Mouse (Mus musculus) spleen, postnatal 14 days (tissue): Measurements from ENCODE around the gene Ccnf.

ENCODE experiments used
- DNase-seq, 2 experiments: peaks; one replicate each; pipeline ENCODE4 v3.0.0; 2021 to 2022; ENCODE audit warnings: low spot score in 2 of 2

Gene Ccnf

GRCm38 (mm10) chr17:24251320-24252069, at the start of gene Ccnf:
Ccnf (minus strand) TSS chr17:24251484.
- peak; percentile 95 for DNase-seq

DNA sequence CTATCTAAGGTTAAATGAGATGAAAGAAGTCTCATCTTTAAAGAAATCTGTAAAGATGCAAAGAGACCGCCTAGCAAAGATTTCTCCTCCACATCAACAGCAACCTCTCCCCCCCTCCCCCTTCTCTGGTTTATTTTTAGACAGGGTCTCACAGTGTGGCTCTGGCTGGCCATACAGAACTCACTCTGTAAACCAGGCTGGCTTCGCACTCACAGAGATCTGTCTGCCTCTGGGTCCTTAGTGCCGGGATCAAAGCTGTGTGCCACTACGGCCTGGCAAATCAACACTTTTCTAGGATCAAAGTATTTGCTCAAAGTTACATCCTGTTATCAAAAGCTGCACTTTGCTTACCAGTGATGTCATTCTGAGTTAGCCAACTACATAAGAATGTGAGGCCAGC, 49.4 kb upstream of the Ccnf start:
- DNase-seq, result no peak

- no peak for DNase-seq
Observed at GRCm38 (mm10) chr17:24289338-24289737, 38.1 kb upstream of the Ccnf start.

DNA sequence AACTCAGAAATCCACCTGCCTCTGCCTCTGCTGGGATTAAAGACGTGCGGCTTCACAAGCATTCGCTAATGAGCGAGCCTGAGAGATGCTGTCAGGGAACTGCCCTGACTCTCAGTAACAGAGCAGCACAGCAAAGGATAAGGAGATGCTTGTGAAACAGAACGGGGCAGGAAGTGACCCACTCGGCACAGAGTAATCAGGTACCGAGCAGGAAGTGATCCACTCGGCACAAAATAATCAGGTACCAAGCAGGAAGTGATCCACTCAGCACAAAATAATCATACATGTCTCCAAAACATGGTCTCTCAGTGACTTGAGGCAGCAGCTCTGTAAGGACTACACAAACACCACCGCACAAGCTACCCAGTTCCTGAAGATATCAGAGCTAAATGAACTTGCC, 37.2 kb upstream of the Ccnf start:
- DNase-seq, result no peak

GRCm38 (mm10) chr17:24285680-24286079, 34.4 kb upstream of the Ccnf start:
- DNase-seq, result no peak

DNA sequence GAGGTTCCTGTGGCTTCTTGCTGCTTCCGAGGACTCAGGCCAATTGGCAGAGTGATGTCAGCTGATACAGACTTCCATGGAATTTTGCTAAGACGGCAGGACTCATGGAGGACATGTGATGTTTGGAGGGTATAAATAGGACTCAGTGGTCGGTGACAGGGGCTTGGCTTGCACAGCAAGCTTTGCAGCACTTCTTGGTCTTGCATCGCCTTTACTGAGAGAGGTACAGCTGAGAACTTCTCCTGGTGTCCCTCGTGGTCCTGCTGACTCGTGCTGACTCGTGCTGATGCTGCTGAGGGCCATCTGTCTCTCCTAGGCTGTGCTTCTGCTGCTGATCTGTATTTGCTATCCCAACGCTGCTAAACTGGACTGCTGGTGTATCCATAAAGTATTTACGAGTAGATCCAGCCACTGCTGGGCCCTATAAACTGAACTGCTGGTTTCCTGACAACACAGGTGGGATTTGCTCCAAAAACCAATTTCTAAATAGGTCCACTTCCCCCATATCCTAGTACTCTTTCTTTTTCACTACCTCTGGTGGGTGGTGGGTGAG, 32.1 kb upstream of the Ccnf start:
- no peak for DNase-seq

DNA sequence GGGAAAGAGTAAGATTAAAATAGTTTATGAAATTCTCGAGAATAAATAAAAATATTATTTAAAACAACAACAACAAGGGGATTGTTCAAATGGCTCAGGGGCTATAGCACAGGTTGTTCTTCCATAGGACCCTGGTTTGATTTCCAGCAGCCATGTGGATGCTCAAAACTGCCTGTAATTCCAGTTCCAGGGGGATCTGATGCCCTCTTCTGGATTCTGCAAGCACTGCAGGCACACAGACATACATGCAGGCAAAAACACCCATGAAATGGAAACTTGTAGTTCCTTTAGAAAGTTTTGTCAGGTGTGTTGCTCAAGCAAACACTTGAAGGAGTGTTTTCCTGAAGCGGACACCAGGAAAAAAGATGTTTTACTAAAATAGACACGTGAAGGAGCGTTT, 31.4 kb upstream of the Ccnf start:
- DNase-seq, result no peak

GRCm38 (mm10) chr17:24279907-24280306, 28.6 kb upstream of the Ccnf start:
- DNase-seq, result no peak

GRCm38 (mm10) chr17:24267133-24267532, 15.8 kb upstream of the Ccnf start:
- no peak for DNase-seq

GRCm38 (mm10) chr17:24264766-24265165, 13.5 kb upstream of the Ccnf start:
- DNase-seq, result no peak

DNA sequence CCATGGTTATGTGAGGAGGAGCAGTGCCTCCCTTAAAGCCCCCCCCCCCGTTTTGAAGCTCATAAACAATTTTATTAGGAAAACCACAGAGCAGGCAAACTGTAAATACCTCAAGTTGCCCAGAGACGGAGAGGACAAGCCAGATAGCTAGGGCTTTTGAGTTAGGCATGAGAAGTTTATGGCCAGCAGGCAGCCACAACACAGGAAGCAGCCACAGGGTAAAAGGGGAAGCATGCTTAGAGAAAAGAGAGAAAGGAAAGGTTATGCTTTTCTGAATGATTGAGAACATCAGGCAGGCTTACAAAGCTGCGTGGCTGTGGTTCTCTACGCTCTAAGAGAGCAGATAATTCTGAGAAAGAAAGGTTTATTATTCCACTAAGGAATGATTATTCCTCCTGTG, 9.2 kb upstream of the Ccnf start:
- no peak for DNase-seq

DNA sequence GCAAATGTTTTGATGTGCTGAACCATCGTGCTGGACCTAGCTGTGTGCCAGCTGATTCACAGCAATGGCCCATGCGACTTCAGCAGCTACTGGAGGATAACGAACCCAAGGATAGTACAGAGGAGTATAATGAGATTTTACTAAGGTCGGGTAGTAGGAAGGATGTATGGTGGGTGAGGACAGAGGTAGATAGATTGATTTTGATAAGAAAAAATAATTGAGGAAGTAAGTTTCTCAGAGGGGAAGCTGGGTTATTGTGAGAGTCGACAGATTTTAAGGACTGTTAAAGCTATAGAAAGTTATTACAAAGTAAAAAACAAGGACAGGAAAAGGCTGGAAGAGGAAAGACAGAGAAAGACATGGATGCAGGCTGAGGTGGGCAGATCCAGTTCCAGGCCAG, 8.4 kb upstream of the Ccnf start:
- no peak for DNase-seq

GRCm38 (mm10) chr17:24258981-24259380, 7.7 kb upstream of the Ccnf start:
- no peak for DNase-seq

DNA sequence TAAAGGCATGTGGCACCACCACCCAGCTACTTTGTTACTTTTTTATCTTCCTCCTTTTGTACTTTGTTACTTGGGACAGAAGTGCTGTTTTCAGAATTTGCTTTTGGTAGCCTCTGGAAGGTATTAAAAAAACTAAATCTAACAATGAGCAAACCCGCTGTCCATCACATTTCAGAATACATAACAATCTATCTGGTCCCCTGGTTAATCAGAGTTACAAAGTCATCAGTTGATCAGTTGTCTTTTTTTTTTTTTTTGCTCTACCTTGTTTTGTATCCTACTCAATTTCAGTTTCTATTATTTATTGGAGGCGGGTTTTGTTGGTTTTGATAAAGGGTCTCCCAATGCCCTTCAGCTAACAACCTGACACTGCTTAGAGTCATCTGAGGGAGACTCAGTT, 1.0 kb upstream of the Ccnf start:
- no peak for DNase-seq

- DNase-seq, result no peak
Observed at GRCm38 (mm10) chr17:24250988-24251319, 330 bp downstream of the Ccnf start.

GRCm38 (mm10) chr17:24248641-24249040, 2.6 kb downstream of the Ccnf start:
- peak in 1 of 2 experiments; percentile 31 for DNase-seq

DNA sequence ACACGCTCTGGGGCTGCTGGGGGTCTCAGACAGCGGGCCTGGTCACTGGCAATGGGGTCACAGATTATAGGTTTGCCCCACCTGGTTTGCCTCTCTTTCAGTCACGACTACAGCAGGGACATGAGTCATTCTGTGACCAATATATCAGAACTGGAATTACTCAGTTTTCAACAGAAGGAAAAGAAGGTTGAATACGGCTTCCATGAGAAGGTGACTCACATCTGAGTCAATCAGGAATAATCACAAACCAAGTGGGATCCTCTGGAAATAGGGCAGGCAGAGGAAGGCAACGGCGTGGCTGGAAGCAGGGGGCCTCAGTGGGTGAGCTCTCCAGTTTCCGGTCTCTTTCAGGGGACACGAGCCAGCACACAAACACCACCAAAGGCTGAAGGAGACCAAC, 7.2 kb downstream of the Ccnf start:
- DNase-seq, result no peak

DNA sequence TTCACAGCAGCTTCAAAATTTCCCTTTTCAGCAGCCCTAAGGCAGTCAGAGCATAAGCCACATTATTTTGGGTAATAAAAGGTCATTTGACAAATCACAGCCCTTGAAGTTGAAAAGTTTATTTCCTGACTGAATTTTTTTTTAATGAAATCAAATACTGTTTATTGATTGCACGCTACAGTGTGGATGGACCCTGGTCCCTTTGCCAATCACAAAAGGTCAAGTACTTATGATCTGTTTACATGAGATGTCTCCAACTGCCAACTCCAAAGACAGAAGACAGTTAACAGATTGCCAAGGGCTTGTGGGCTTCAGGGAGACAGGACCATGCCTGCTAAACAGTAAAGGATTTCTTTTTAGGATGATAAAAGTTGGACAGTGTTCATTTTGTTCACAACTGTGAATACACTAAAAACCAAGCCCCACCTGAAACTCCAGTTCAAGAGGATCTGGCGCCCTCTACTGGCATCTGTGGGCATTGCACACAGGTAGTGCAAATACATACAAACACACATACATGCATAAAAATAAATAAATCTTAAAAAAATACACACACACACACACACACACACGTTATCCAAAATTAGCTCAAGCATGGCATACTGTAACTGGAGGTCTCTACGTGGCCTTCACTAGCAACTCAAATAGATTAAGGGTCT, 7.8 kb downstream of the Ccnf start:
- peak; percentile 33 to 66 for DNase-seq

DNA sequence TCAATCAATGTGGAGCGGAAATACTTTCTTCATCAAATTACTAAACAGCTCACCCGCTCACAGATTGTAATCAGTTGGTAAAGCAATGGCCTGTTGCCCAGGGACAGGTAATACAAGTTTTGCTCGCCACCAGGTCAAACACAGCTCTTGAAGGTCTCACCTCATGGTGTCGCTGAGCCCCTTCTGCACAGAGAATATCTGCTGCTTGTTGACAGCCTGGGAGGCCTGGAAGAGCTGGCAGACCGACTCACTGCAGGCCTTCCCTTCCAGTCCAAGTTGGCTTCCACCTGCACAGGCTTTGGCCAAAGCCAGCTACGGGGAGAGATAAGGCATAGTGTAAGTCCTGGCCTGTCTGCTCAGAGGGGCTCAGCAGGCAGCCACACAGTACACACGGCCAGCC, 14.4 kb downstream of the Ccnf start:
- no peak for DNase-seq

- no peak for DNase-seq
Observed at GRCm38 (mm10) chr17:24236479-24236878, 14.8 kb downstream of the Ccnf start.

- no peak for DNase-seq
Observed at GRCm38 (mm10) chr17:24227941-24228340, 23.3 kb downstream of the Ccnf start.

DNA sequence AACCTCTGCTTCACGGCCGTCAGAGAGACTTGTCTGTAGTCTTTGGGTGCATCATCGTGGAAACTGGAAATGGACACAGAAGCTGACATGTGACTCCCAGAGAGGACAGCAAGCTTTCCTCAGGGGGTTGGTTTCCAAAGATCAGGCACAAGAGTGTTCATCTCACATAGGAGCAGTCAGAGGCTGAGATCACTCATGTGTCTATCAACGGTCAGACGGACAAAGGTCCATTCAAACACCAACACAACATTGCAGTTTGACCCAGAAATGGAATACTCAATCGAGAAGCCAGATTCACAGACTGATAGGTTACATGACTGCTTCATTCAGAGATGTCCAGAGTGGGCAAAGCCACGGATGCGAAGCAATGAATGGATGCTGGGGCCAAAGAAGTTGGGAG, 24.6 kb downstream of the Ccnf start:
- no peak for DNase-seq

- no peak for DNase-seq
Observed at GRCm38 (mm10) chr17:24225851-24226250, 25.4 kb downstream of the Ccnf start.
